8 mouse cellular contexts compared by ENCODE assay signal in the genomic region with DNA sequence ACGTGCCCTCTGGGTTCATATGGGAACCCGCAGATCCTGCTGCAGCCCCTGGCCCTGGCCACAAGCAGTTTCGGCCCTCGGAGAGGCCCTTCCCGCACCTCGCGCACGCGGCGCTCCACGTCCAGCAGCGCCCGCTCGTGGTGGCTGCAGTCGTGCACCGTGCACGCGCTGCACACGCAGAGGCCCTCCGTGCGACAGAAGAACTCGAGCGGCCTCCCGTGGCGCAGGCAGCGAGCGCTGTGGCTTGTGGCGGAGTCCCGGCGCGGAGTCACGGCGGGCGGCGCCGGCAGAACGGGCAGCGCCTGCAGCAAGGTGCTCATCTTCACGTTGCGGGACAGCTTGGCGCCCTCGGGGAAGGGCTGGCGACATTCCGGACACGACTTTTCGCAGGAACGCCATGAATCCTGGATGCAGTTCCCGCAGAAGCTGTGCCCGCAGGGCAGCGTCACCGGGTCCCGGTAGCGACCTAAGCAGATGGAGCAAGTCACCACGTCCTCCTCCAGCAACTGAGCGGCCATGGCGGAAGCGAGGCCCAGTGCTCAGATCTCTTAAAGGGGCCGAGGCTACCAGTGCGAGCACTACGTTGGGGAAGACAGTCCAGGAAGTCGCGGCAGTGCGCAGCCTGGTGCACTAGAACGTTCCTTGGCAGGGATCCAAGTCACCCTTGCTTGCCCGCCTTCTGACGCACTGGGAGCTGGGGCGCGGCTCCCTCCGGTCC. TPM values are rescaled to one million over a fixed set of nuclear protein-coding genes. Genes with fewer than 3 reads are reported as not detected.
DNase-seq lines count a peak whose midpoint lies in the region; ATAC-seq and TF ChIP-seq lines count a peak whose summit lies in the region.

A gene (minus strand): TSS at position 641 of the 718 bp plus-strand sequence.

- ATAC-seq in activated CD4-positive, CD25-positive, alpha-beta regulatory T cell, adult 4 months: peak; percentile 94
- ATAC-seq in megakaryocyte, adult 5-6 weeks (ENCODE audit: poor library complexity, severe bottlenecking): peak; percentile 85

- DNase-seq in gastrocnemius, adult 8-10 months (ENCODE audit: low spot score in 2 of 2): peak; percentile 72 to 86
- DNase-seq in induced T-regulatory cell, adult 2 months (ENCODE audit: low read depth): peak; percentile 96
- DNase-seq in left cerebral cortex, adult 8-10 months (ENCODE audit: low spot score in 2 of 2): peak; percentile 70 to 81
- peak; percentile 90 for DNase-seq in right cerebral cortex, adult 18-20 months
- DNase-seq in urinary bladder, adult 2 months (ENCODE audit: low spot score): peak; percentile 82

- peak; percentile 71 for TF ChIP-seq POLR2A in cortical plate, adult 2 months (IDR thresholded peaks at IDR 0.05; ENCODE audit: extremely low read depth, insufficient read depth, low read length)

- peak within 1 kb of the TSS; percentile 56 for H3K4me3 ChIP-seq in cortical plate, adult 2 months (ENCODE audit: insufficient read depth, low read length)

- peak; percentile 65 for TF ChIP-seq CTCF in cortical plate, adult 2 months (IDR thresholded peaks at IDR 0.05; ENCODE audit: extremely low read depth, insufficient read depth, low read length)

- peaks cover 4% of the 10 kb centered on the region for H3K4me1 ChIP-seq in cortical plate, adult 2 months (ENCODE audit: control insufficient read depth, insufficient read depth, low read length)

- H3K27ac ChIP-seq in cortical plate, adult 2 months (ENCODE audit: insufficient read depth, low read length): peak within 1 kb of the TSS; percentile 78

RNA-seq across cellular contexts. Expression of the gene that starts here (rescaled TPM):
- 10 to 100 TPM; 10.7 to 11.9 TPM for polyA plus RNA-seq in activated CD4-positive, CD25-positive, alpha-beta regulatory T cell, adult 4 months (2017; shearing (Covaris generic))
- polyA plus RNA-seq in cortical plate, adult 2 months (2012; rRNA removed): 5.3 and 5.7 TPM in 2 replicates
- total RNA-seq in gastrocnemius, adult 8-10 months (2022): 1 to 10 TPM; 3.4 to 4.5 (median 4.0) TPM
- 1 to 10 TPM; 6.3 to 7.7 (median 7.4) TPM for total RNA-seq in left cerebral cortex, adult 8-10 months (2022)
- 15.8 and 15.9 TPM in 2 replicates for total RNA-seq in megakaryocyte, adult 5-6 weeks (2015)
- 7.9 and 10.7 TPM in 2 replicates for total RNA-seq in megakaryocyte, adult 5-6 weeks (2017)
- 9.6 and 11.8 TPM in 2 replicates for polyA plus RNA-seq in urinary bladder, adult 2 months (2012; rRNA removed)

Comparison
In these comparisons a context has a peak if more than half of its experiments do, and no peak if none do; other contexts are left out.
1. Peak in every context shown above with its lines: DNase-seq, ATAC-seq, H3K4me3 ChIP-seq and H3K27ac ChIP-seq.